Mouse (Mus musculus) embryo, embryonic 10 days (tissue): Measurements from ENCODE around the gene Col9a3.

Source experiments
- DNase-seq: peaks from one replicate; pipeline ENCODE4 v3.0.0-alpha.2; 2015; ENCODE audit warnings: low spot score

Col9a3 gene

GRCm38 (mm10) chr2:180641576-180642554, 44.3 kb downstream of the Col9a3 start:
- DNase-seq, result peak; percentile 23

- no peak for DNase-seq
Measured at GRCm38 (mm10) chr2:180642555-180643260, 45.1 kb downstream of the Col9a3 start, which contains the start of gene Tcfl5. Gene Tcfl5, minus strand, starts transcription at chr2:180642708.

- no peak for DNase-seq
Measured at GRCm38 (mm10) chr2:180643626-180644025, 46.0 kb downstream of the Col9a3 start.

- no peak for DNase-seq
Measured at GRCm38 (mm10) chr2:180646841-180647240, 49.3 kb downstream of the Col9a3 start.

- DNase-seq, result no peak
Measured at GRCm38 (mm10) chr2:180654666-180655065, 57.1 kb downstream of the Col9a3 start.

GRCm38 (mm10) chr2:180655150-180655549, 57.6 kb downstream of the Col9a3 start:
- no peak for DNase-seq

GRCm38 (mm10) chr2:180657394-180658013, 59.9 kb downstream of the Col9a3 start:
- peak; percentile 92 for DNase-seq

- no peak for DNase-seq
Measured at GRCm38 (mm10) chr2:180658381-180658780, 60.8 kb downstream of the Col9a3 start.

- DNase-seq, result peak; percentile 20
Measured at GRCm38 (mm10) chr2:180659353-180660150, 62.0 kb downstream of the Col9a3 start.

GRCm38 (mm10) chr2:180660521-180660920, 62.9 kb downstream of the Col9a3 start:
- no peak for DNase-seq

GRCm38 (mm10) chr2:180662008-180662407, 64.4 kb downstream of the Col9a3 start:
- no peak for DNase-seq
